Mouse (Mus musculus) thymus, adult 2 months (tissue): ENCODE measurements at regions not wholly inside any gene's neighbourhood (a gene's known extent, or its start where the extent isn't known, plus 50 kb on each side); places are given as distances from the start of the nearest gene placed in this dataset.

Source experiments
- CTCF ChIP-seq: fragments of 200-500 bp; IDR thresholded peaks from 2 replicates; pipeline ENCODE4 v1.5.1; 2012; ENCODE audit warnings: mild to moderate bottlenecking, control low read depth, low read length, moderate library complexity, borderline replicate concordance; ENCODE audit not compliant: control insufficient read depth, poor library complexity, insufficient read depth; ENCODE audit errors: extremely low read depth
- POLR2A ChIP-seq: fragments of 200-500 bp; IDR thresholded peaks from 2 replicates; pipeline ENCODE4 v1.6.1; 2012; ENCODE audit warnings: mild to moderate bottlenecking, low read length, control low read depth, moderate library complexity; ENCODE audit not compliant: control insufficient read depth, poor library complexity, insufficient read depth; ENCODE audit errors: extremely low read depth

- TF ChIP-seq CTCF = no peak
- no peak for TF ChIP-seq POLR2A
Measured at GRCm38 (mm10) chr3:22293466-22293865, 217.0 kb downstream of the Tbl1xr1 start.
